Mouse (Mus musculus) liver, postnatal 0 days (tissue): ENCODE measurements at regions not wholly inside any gene's neighbourhood (a gene's known extent, or its start where the extent isn't known, plus 50 kb on each side); places are given as distances from the start of the nearest gene placed in this dataset.

ENCODE experiments used
- ATAC-seq: fragments of 200-750 bp; cut with Nextera tagmentation; 2 replicates; pipeline ENCODE4 v1.8.0; 2017; ENCODE audit warnings: mild to moderate bottlenecking, moderate library complexity
- DNase-seq: peaks from one replicate; pipeline ENCODE4 v3.0.0-alpha.2; 2016
- H3K27ac ChIP-seq: fragments of 300-500 bp; sonication (generic); 2 replicates; pipeline ENCODE4 v1.5.1; 2014; ENCODE audit warnings: antibody characterized with exemption, moderate library complexity, mild to moderate bottlenecking, low read depth
- H3K27me3 ChIP-seq: fragments of 300-500 bp; sonication (generic); 2 replicates; pipeline ENCODE4 v1.6.1; 2014; ENCODE audit warnings: low read length, control low read depth, mixed read lengths; ENCODE audit not compliant: insufficient read depth
- H3K36me3 ChIP-seq: fragments of 300-500 bp; sonication (generic); replicated peaks from 2 replicates; pipeline ENCODE4 v1.6.1; 2014; ENCODE audit warnings: mild to moderate bottlenecking, control low read depth, low read length, moderate library complexity, mixed read lengths; ENCODE audit not compliant: insufficient read depth
- H3K4me1 ChIP-seq: fragments of 300-500 bp; sonication (generic); 2 replicates; pipeline ENCODE4 v1.6.1; 2014; ENCODE audit warnings: antibody characterized with exemption, mild to moderate bottlenecking, control low read depth; ENCODE audit not compliant: insufficient read depth
- H3K4me2 ChIP-seq: fragments of 300-500 bp; sonication (generic); 2 replicates; pipeline ENCODE4 v1.6.1; 2014; ENCODE audit warnings: low read depth, mild to moderate bottlenecking, low read length, moderate library complexity, mixed read lengths
- H3K4me3 ChIP-seq: fragments of 300-500 bp; sonication (generic); 2 replicates; pipeline ENCODE4 v1.5.1; 2014; ENCODE audit warnings: low read depth, low read length
- H3K9ac ChIP-seq: fragments of 300-500 bp; sonication (generic); replicated peaks from 2 replicates; pipeline ENCODE4 v1.6.1; 2014; ENCODE audit warnings: mild to moderate bottlenecking, moderate library complexity
- H3K9me3 ChIP-seq: fragments of 300-500 bp; sonication (generic); 2 replicates; pipeline ENCODE4 v1.6.1; 2016; ENCODE audit warnings: mild to moderate bottlenecking, control low read depth, low read length, mixed read lengths
- CTCF ChIP-seq: sonication (generic); IDR thresholded peaks from 2 replicates; pipeline ENCODE4 v1.5.1; 2016; ENCODE audit warnings: antibody characterized with exemption, low read depth
- EP300 ChIP-seq: IDR thresholded peaks from 2 replicates; pipeline ENCODE4 v1.6.1; 2016; ENCODE audit warnings: antibody characterized with exemption, low read depth, mild to moderate bottlenecking
- WGBS: fragments of 180-500 bp; shearing (Covaris S2); extraction: QIAGEN DNeasy Blood & Tissue Kit; methylation state at CpG from one replicate; pipeline ENCODE4 v1.1.7; 2014; ENCODE audit not compliant: insufficient replicate concordance; 5-methylcytosine and 5-hydroxymethylcytosine counted together

- H3K4me2 ChIP-seq, result no peak overlapping the region
- no peak for TF ChIP-seq CTCF
- TF ChIP-seq EP300, result no peak
- DNase-seq (no peak), ATAC-seq (no peak)
- no peaks in the 10 kb centered on the region for H3K36me3 ChIP-seq
- H3K9ac ChIP-seq, result no peak overlapping the region
- H3K4me3 ChIP-seq, result no peak overlapping the region
- WGBS, result 79% methylated on average over 4 of the region's 4 CpGs
- H3K4me1 ChIP-seq, result no peaks in the 10 kb centered on the region
- H3K27me3 ChIP-seq, result no peaks in the 10 kb centered on the region
- no peak overlapping the region for H3K27ac ChIP-seq
- H3K9me3 ChIP-seq, result no peaks in the 10 kb centered on the region
These were observed 222.5 kb downstream of the Bcl11a start for GRCm38 (mm10) chr11:24300351-24300750.

DNA sequence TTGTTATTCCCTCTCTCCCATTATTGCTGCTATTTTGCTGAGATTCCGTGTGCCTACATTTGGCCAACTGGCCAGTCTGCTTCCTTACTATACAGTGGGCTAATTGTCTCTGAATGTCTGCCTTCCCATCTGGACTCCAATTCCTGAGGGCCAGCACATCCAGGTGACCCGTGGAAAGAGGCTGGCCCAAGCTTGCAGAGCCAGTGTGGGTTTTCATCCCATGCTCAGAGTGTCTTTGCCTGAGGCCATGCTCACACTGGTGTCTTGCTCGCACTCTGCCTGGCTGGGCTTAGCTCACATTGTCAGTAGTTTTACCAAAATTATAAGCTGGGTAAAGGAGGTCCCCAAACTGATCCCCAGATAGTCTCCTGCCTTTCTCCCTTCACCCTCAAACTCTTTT lies 223.3 kb downstream of the Bcl11a start:
- H3K4me3 ChIP-seq, result no peak overlapping the region
- ATAC-seq (no peak), DNase-seq (no peak)
- no peak for TF ChIP-seq CTCF
- no peak for TF ChIP-seq EP300
- no peaks in the 10 kb centered on the region for H3K4me1 ChIP-seq
- H3K27me3 ChIP-seq, result no peaks in the 10 kb centered on the region
- H3K36me3 ChIP-seq, result no peaks in the 10 kb centered on the region
- WGBS, result 68% methylated on average over 3 of the region's 3 CpGs
- H3K27ac ChIP-seq, result no peak overlapping the region
- H3K4me2 ChIP-seq, result no peak overlapping the region
- H3K9ac ChIP-seq, result no peak overlapping the region
- no peaks in the 10 kb centered on the region for H3K9me3 ChIP-seq

DNA sequence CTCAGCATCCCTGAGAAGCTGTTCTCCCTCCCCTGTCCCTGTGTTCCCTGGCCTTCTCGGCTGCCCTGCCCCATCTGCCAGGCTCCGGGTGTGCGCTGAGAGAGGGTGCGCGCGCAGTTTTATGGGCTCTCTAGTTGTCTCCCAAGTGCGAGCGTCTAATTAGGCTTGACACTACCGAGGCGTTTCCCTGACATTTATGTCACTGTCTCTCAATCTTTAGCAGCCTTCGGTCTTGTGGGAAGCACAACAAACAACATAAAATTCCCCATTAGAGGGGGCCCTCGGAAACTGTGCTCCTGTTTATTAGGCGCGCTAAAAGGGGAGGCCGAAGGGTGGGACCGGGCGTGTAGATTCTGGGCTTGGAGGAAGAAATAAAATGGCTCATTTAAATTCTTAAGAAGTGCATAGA lies 227.3 kb downstream of the Bcl11a start:
- Histone ChIP-seq H3K4me2 (peak overlapping the region; percentile 45), H3K36me3 (no peaks in the 10 kb centered on the region), H3K9me3 (no peaks in the 10 kb centered on the region), H3K27me3 (no peaks in the 10 kb centered on the region), H3K4me3 (no peak overlapping the region), H3K27ac (no peak overlapping the region), H3K4me1 (no peaks in the 10 kb centered on the region), H3K9ac (no peak overlapping the region)
- no peak for ATAC-seq
- WGBS, result 9% methylated on average over 17 of the region's 17 CpGs
- peak; percentile 44 for DNase-seq
- TF ChIP-seq CTCF (no peak), EP300 (no peak)

GRCm38 (mm10) chr11:24305691-24306090 lies 227.8 kb downstream of the Bcl11a start:
- 11% methylated on average over 11 of the region's 11 CpGs for WGBS
- no peak for TF ChIP-seq EP300
- no peak for TF ChIP-seq CTCF
- no peak overlapping the region for H3K4me3 ChIP-seq
- no peaks in the 10 kb centered on the region for H3K27me3 ChIP-seq
- H3K36me3 ChIP-seq, result no peaks in the 10 kb centered on the region
- no peak for ATAC-seq
- no peaks in the 10 kb centered on the region for H3K9me3 ChIP-seq
- peak overlapping the region; percentile 45 for H3K4me2 ChIP-seq
- no peaks in the 10 kb centered on the region for H3K4me1 ChIP-seq
- no peak overlapping the region for H3K9ac ChIP-seq
- DNase-seq, result peak; percentile 39
- H3K27ac ChIP-seq, result no peak overlapping the region

DNA sequence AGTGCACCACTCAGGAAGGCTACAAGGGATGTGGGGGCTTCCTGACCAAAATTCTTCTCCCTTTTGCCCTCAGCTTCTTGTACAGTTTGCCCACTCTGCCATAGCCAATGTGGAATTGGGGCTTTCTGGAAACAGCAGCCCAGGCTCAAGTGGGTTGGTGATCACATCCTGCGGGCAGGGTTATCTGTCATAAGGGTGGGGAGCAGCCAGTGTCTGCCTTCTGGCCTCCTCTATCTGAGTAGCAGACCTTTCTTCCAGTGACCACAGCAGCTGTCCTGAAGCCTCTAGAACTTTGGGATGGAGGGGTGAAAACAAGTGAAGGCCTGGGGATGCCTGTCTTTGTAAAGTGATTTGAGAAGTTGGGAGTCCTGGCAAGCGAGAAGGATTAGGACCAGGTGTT lies 228.2 kb downstream of the Bcl11a start:
- WGBS, result 55% methylated on average over 2 of the region's 2 CpGs
- no peak for DNase-seq
- no peaks in the 10 kb centered on the region for H3K36me3 ChIP-seq
- H3K4me3 ChIP-seq, result no peak overlapping the region
- no peaks in the 10 kb centered on the region for H3K9me3 ChIP-seq
- no peaks in the 10 kb centered on the region for H3K27me3 ChIP-seq
- 0 out of 2 replicates have a peak, but pooled peaks have one; percentile 19 for ATAC-seq
- TF ChIP-seq EP300 (no peak), CTCF (no peak)
- no peak overlapping the region for H3K9ac ChIP-seq
- H3K4me1 ChIP-seq, result no peaks in the 10 kb centered on the region
- H3K4me2 ChIP-seq, result peak overlapping the region; percentile 45; the same call in 1 of the 2 replicates
- H3K27ac ChIP-seq, result no peak overlapping the region

- Histone ChIP-seq H3K36me3 (no peaks in the 10 kb centered on the region), H3K27ac (no peak overlapping the region), H3K9me3 (no peaks in the 10 kb centered on the region), H3K27me3 (no peaks in the 10 kb centered on the region), H3K4me3 (no peak overlapping the region), H3K9ac (no peak overlapping the region), H3K4me2 (no peak overlapping the region), H3K4me1 (no peaks in the 10 kb centered on the region)
- 76% methylated on average over 6 of the region's 6 CpGs for WGBS
- TF ChIP-seq CTCF (no peak), EP300 (no peak)
- DNase-seq, result no peak
- ATAC-seq, result no peak
These were observed 229.9 kb downstream of the Bcl11a start for GRCm38 (mm10) chr11:24307601-24308252.
